1 mouse cellular context compared by ENCODE assay signal in genomic region chr2:148851116-148851906, GRCm38 (mm10).
TF ChIP-seq lines count a peak whose summit lies in the region.

No protein-coding gene starts in this region.

TF ChIP-seq in C2C12, 6 proteins besides CTCF, POLR2A, EP300 and RAD21:
- TF ChIP-seq CEBPB (IDR thresholded peaks at IDR 0.05; ENCODE audit: low read depth) (no peak), USF1 (IDR thresholded peaks at IDR 0.05; ENCODE audit: low read depth) (no peak), FOSL1 (IDR thresholded peaks at IDR 0.05; ENCODE audit: insufficient read depth, low read length, poor library complexity, severe bottlenecking) (no peak), MYOG (IDR thresholded peaks at IDR 0.05; ENCODE audit: control insufficient read depth, extremely low read depth, insufficient read length) (no peak), MYOD1 (IDR thresholded peaks at IDR 0.05; ENCODE audit: control insufficient read depth, insufficient read length, low read depth) (no peak), MAX (IDR thresholded peaks at IDR 0.05) (no peak)
